Mouse (Mus musculus): ENCODE measurements around the gene Ppp1r37. TPM values are rescaled to one million over a fixed set of nuclear protein-coding genes. Genes with fewer than 3 reads are reported as not detected.

Gene Ppp1r37
- polyA plus RNA-seq, 1 experiment = 25.7 TPM

DNA sequence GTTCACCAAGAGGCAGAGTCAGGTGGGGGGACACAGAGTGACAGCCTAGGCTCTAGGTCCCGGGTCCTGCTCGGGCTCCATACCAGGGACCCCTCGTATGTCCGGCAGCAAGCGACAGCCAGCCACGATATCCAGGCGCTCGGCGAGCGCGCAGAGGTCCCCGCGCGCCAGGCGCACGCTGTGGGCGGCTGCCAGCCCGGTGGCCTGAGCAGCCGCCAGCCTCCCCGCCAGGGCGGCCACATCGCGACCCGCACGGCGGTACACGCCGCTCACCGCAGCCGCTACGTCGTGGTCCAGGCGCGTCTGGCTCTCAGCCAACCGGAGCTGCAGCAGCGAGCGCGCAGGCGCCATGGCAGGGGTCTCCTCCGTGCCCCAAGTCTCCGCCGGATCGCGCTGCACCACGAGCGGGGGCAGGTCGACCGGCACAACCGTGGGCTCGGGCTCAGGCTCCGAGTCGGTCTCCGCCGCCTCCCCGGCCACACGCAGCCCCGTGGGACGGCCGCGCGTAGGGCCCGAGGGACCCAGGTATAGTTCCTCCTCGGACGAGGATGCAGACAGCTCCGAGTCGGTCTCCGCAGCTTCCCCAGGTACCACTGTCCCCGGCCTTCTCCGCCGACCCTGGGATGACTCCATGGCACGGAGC lies 55.8 kb downstream of the Ppp1r37 start:
- Histone ChIP-seq H3K4me1 (ENCODE audit: control insufficient read depth, insufficient read depth, low read length) (peaks cover 10% of the 10 kb centered on the region), H3K27ac (ENCODE audit: insufficient read depth, low read depth, low read length) (peak overlapping the region; percentile 91), H3K4me3 (ENCODE audit: insufficient read depth, low read length) (peak overlapping the region; percentile 75)
- TF ChIP-seq POLR2A (IDR thresholded peaks at IDR 0.05; ENCODE audit: borderline replicate concordance, low read depth, low read length) = no peak
- TF ChIP-seq CTCF (IDR thresholded peaks at IDR 0.05; ENCODE audit: low read depth, low read length) = no peak

DNA sequence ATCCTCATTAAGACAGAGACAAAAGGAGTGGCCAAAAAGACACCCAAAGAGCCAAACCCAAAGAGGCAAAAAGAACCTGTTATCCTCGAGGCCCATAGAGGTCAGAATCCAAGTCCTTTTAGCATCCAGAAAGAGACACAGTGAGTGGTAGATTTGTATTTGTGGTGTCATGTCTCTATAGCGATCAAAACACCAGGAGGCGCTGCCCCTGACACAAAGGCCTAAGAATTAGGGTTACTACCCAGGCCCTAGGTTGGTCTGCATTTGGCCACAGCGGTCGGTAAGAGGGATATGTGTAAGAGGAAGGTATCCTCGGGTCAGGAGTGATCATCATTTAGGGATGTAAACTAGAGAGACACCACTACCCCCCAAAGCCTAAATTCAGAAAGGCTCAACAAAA lies 56.5 kb downstream of the Ppp1r37 start:
- Histone ChIP-seq H3K4me3 (ENCODE audit: insufficient read depth, low read length) (peak overlapping the region; percentile 75; the same call in 1 of the 2 replicates), H3K4me1 (ENCODE audit: control insufficient read depth, insufficient read depth, low read length) (peaks cover 18% of the 10 kb centered on the region), H3K27ac (ENCODE audit: insufficient read depth, low read depth, low read length) (no peak overlapping the region)
- TF ChIP-seq POLR2A (IDR thresholded peaks at IDR 0.05; ENCODE audit: borderline replicate concordance, low read depth, low read length) = no peak
- no peak for TF ChIP-seq CTCF (IDR thresholded peaks at IDR 0.05; ENCODE audit: low read depth, low read length)

DNA sequence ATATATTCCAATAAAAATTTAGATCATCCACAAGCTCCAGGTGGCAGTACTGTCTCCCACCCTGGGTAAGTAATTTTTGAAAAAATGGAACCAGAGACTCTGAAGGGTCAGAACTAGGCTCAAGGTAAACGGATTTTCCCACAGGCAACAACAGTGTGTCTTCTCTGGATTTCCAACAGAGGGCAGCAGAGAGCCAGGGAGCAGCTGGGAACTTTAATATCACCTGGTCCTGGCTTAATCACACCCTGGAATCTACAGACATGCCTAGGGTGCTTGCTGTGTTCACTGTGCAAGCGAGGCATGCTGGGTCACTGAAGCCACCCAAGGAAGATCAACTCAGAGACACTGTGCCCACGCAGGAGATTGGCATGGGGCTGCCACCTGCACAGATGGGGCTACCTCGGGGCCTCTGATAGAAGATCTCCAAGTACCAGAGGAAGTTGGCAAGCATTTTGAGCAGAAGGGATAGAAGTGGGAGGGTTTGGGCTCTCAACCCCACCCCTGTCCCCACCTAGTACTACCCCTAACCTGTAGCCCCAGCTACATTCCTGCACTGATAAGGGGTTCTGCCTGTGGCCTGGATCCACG lies 59.3 kb downstream of the Ppp1r37 start:
- Histone ChIP-seq H3K4me1 (ENCODE audit: control insufficient read depth, insufficient read depth, low read length) (peaks cover 28% of the 10 kb centered on the region), H3K27ac (ENCODE audit: insufficient read depth, low read depth, low read length) (no peak overlapping the region), H3K4me3 (ENCODE audit: insufficient read depth, low read length) (no peak overlapping the region)
- no peak for TF ChIP-seq POLR2A (IDR thresholded peaks at IDR 0.05; ENCODE audit: borderline replicate concordance, low read depth, low read length)
- TF ChIP-seq CTCF (IDR thresholded peaks at IDR 0.05; ENCODE audit: low read depth, low read length) = peak; percentile 62

DNA sequence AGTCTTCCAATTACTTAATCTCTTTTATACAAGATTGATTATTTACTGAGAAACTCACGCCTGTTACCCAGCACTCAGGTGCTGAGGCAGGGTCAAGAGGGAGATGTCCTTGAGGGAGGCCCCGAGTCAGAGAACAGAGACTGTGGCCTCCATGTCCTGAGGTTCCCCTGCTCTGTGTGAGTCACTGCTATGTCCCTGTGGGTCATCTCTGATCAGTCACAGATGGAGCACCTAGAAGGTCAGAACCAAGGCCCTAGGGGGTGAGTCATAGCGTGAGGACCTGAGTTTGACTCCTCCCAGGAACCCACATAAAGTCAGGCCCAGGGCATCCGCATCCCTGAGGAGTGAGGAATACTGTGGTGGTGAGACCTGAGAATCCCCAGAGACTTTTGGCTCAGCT lies 61.2 kb downstream of the Ppp1r37 start:
- peaks cover 31% of the 10 kb centered on the region for H3K4me1 ChIP-seq (ENCODE audit: control insufficient read depth, insufficient read depth, low read length)
- TF ChIP-seq CTCF (IDR thresholded peaks at IDR 0.05; ENCODE audit: low read depth, low read length) (no peak), POLR2A (IDR thresholded peaks at IDR 0.05; ENCODE audit: borderline replicate concordance, low read depth, low read length) (no peak)
- no peak overlapping the region for H3K4me3 ChIP-seq (ENCODE audit: insufficient read depth, low read length)
- H3K27ac ChIP-seq (ENCODE audit: insufficient read depth, low read depth, low read length) = peak overlapping the region; percentile 99

DNA sequence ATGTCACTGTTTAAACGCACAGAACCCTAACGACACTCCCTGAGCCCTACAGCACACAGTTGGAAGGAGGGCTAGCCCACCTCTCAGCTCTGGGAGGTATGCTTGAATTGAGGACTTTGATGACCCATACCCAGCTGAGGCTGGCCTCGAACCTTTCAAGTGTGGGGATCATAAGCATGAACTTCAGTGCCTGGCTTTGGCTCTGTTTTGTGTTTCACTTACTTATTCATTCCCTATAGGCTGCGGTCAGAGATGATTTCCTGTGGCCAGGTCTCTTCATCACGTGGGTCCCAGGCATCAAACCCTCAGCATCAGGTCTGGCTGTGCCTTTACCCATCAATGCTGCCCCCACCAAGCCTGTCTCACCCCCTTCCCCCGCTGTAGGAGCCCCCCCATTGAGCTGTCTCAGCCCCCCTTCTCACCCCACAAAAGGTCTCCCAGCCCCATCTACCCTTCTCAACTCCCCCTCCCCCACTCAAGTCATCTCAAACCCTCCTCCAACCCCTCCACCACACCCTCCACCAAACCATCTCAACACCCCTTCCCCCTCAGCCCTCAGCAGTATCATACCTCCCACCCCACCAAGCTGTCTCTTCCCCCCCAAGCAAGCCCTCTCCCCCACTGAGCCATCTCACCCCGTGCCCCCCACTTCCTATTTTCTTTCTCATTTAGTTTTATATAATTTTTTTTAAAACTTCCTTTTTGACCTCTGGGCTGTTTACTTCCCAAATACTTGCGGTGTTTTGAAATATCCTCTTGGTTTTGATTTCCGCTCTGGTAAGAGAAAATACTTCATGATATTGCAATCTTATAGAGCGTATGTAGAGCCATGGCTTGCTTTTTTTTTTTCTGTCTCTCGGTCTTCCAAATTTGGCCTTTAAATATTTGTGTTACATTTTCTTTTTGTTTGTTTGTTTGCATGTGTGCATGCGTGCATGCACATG lies 62.2 kb downstream of the Ppp1r37 start:
- TF ChIP-seq POLR2A (IDR thresholded peaks at IDR 0.05; ENCODE audit: borderline replicate concordance, low read depth, low read length) = no peak
- no peak for TF ChIP-seq CTCF (IDR thresholded peaks at IDR 0.05; ENCODE audit: low read depth, low read length)
- Histone ChIP-seq H3K4me1 (ENCODE audit: control insufficient read depth, insufficient read depth, low read length) (peaks cover 38% of the 10 kb centered on the region), H3K27ac (ENCODE audit: insufficient read depth, low read depth, low read length) (peak overlapping the region; percentile 99), H3K4me3 (ENCODE audit: insufficient read depth, low read length) (peak overlapping the region; percentile 21; the same call in 1 of the 2 replicates)

DNA sequence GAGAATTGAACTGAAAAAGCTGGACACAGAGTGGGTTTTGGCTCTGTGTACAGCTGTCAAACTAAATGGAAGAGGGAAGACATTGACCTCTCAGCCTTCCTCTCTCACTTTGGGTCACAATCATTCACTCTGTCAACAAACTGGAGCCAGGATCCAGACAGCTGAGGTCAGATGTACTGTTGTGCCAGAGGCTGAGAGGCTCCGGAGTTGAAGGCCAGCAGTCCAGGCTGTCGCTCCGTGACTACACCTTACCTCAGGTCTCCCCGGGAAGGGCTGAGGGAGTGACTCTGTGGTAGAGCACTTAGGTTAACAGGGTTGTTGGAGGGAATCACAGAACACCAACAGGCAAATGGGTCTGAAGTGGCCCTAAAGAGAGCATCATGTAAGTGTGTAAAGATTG lies 64.5 kb downstream of the Ppp1r37 start:
- TF ChIP-seq POLR2A (IDR thresholded peaks at IDR 0.05; ENCODE audit: borderline replicate concordance, low read depth, low read length) (no peak), CTCF (IDR thresholded peaks at IDR 0.05; ENCODE audit: low read depth, low read length) (no peak)
- H3K27ac ChIP-seq (ENCODE audit: insufficient read depth, low read depth, low read length) = no peak overlapping the region
- no peak overlapping the region for H3K4me3 ChIP-seq (ENCODE audit: insufficient read depth, low read length)
- peaks cover 39% of the 10 kb centered on the region for H3K4me1 ChIP-seq (ENCODE audit: control insufficient read depth, insufficient read depth, low read length)

DNA sequence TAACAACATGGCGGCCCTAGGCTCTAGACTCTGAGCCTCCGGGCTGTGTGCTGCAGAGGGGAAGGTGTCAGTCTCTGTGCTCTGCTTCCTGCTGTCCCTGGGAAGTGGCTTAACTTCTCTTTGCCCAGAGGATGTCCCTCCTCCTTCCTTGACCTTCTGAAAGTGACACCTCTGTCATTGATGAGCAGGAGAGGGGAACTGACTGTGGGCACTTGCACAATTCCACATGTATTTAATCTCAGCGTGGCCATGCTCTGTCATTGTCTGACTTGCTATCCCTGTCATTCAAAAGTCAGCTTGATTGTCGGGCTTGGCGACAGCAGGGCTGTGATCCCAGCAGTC lies 66.7 kb downstream of the Ppp1r37 start:
- TF ChIP-seq CTCF (IDR thresholded peaks at IDR 0.05; ENCODE audit: low read depth, low read length) (no peak), POLR2A (IDR thresholded peaks at IDR 0.05; ENCODE audit: borderline replicate concordance, low read depth, low read length) (no peak)
- H3K27ac ChIP-seq (ENCODE audit: insufficient read depth, low read depth, low read length) = 0 out of 2 replicates have a peak overlapping the region, but pooled peaks have one; percentile 36
- peaks cover 22% of the 10 kb centered on the region for H3K4me1 ChIP-seq (ENCODE audit: control insufficient read depth, insufficient read depth, low read length)
- H3K4me3 ChIP-seq (ENCODE audit: insufficient read depth, low read length) = no peak overlapping the region

DNA sequence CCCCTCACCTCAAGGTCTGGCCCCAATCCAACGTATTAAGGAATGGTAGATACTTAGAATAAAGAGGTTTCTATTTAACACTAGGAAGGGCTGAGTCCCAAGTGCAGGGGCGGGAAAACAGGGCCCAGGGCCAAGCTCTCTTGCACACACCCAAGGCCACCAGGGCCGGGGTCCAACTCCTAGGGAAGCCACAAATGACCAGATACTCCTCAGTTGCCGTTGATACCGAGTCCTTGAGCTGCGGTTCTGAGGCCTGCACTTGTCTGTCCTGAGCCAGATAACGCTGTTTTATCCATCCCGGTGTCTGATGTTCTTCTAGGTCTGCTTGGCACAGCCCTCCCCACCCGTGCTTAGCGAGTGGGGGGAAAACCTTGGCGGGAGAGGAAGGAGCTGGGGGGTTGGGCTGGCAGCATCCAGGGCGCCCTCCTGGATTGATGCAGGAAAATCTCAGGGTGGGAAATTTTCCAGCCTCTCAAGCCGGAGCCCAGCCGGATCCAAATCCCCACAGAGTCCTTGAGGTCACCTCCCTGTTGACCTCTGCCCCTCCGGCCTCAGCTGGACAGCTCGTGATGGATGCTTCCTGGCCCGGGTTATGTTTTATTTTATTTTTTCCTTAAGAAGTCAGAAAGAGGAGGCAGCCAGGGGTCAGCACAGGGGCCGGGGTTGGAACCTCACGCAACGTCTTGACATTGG lies 67.2 kb downstream of the Ppp1r37 start:
- TF ChIP-seq POLR2A (IDR thresholded peaks at IDR 0.05; ENCODE audit: borderline replicate concordance, low read depth, low read length) (no peak), CTCF (IDR thresholded peaks at IDR 0.05; ENCODE audit: low read depth, low read length) (no peak)
- Histone ChIP-seq H3K4me3 (ENCODE audit: insufficient read depth, low read length) (no peak overlapping the region), H3K4me1 (ENCODE audit: control insufficient read depth, insufficient read depth, low read length) (peaks cover 22% of the 10 kb centered on the region), H3K27ac (ENCODE audit: insufficient read depth, low read depth, low read length) (no peak overlapping the region)

DNA sequence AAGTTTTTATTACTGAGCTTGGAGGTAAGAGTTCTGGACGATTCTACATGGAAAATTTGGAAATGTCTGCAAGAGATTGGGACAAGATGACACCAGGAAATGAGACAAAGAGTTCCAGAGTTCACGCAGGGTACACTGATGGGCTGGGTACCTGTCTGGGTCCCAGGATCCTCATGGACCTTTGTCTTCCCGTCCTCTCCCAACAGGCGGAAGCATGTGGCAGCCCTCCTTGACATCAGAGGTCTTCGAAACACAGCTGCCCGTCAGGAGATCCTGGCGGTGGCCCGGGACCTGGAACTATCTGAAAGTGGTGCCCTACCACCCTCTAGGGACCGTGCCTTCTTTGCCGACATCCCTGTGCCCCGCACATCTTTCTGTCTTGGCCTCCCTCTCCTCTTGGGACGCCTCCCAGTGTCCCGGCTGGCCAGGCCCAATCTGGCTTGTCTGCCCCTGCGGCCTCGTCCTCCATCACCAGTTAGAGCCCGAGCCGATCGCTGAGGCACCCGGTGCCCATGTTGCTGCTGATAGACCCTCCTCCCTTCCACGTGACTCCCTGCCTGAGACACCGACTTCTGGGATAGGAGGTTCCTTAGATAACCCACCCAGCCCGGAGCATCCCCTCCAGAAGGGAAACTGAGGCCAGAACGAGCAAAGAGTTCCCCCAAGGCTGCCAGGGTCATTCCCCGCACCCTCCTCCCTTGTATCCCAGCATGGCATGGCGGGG lies 68.0 kb downstream of the Ppp1r37 start:
- peaks cover 18% of the 10 kb centered on the region for H3K4me1 ChIP-seq (ENCODE audit: control insufficient read depth, insufficient read depth, low read length)

More for the DNA sequence above, 68.0 kb downstream of the Ppp1r37 start:
- Histone ChIP-seq H3K27ac (ENCODE audit: insufficient read depth, low read depth, low read length) (no peak overlapping the region), H3K4me3 (ENCODE audit: insufficient read depth, low read length) (no peak overlapping the region)
- TF ChIP-seq CTCF (IDR thresholded peaks at IDR 0.05; ENCODE audit: low read depth, low read length) (no peak), POLR2A (IDR thresholded peaks at IDR 0.05; ENCODE audit: borderline replicate concordance, low read depth, low read length) (no peak)
